Mouse (Mus musculus): Measurements from ENCODE around the gene Atf6.

Atf6 gene

GRCm38 (mm10) chr1:170702263-170702662, 165.3 kb downstream of the Atf6 start:
- no peak for DNase-seq

- DNase-seq, result no peak
These were observed 166.0 kb downstream of the Atf6 start for GRCm38 (mm10) chr1:170701582-170701981.

DNA sequence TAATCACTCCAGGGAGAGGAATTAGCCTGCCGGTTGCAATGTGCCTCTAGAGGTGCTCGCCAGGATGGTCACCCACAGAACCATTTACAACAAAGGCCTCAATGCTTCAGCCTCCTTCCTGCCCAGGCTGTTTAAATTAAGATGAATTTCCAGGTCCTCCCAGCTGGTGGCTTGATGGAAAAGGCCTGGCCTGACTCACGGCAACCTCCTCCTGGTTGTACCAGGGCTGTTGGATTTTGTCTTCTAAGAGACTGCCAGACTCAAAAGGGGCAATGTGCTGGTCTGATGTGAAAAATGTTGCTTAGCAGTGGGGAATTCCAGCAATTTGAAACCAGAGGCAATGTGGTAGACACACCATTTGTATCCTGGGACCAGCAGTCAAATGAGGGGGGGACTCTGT, 166.4 kb downstream of the Atf6 start:
- no peak for DNase-seq

- DNase-seq, result no peak
These were observed 167.0 kb downstream of the Atf6 start for GRCm38 (mm10) chr1:170700496-170701027.

GRCm38 (mm10) chr1:170699553-170699952, 168.0 kb downstream of the Atf6 start:
- DNase-seq, result no peak

- DNase-seq, result no peak
These were observed 168.8 kb downstream of the Atf6 start for GRCm38 (mm10) chr1:170698771-170699170.

GRCm38 (mm10) chr1:170697771-170698356, 169.7 kb downstream of the Atf6 start:
- DNase-seq, result peak; percentile 73 to 77

DNA sequence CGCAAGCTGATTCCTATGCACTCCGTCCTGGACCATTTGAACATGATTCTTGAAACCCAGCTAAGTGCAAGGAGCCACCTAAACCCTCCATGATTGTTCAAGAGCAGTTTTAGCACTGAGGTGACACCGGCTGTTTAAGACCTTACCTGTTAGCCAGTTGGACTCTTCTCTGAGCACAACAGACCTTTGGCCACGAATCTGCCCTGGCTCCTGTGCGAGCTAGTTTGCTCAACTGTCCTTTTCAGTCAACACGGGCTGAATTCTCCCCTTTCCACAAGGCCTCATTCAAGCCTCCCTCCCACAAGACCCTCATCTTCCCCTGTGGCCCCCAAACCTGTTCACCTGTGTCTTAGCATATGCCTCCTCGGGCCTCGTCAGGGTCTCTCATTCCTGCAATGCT, 170.6 kb downstream of the Atf6 start:
- no peak for DNase-seq

- no peak for DNase-seq
These were observed 172.2 kb downstream of the Atf6 start for GRCm38 (mm10) chr1:170695326-170695725.

- DNase-seq, result peak; percentile 19 to 62
These were observed 172.7 kb downstream of the Atf6 start for GRCm38 (mm10) chr1:170694821-170695291.

GRCm38 (mm10) chr1:170691301-170691700, 176.3 kb downstream of the Atf6 start:
- no peak for DNase-seq

- no peak for DNase-seq
These were observed 177.8 kb downstream of the Atf6 start for GRCm38 (mm10) chr1:170689773-170690172.

- DNase-seq, result no peak
These were observed 183.7 kb downstream of the Atf6 start for GRCm38 (mm10) chr1:170683863-170684262.

DNA sequence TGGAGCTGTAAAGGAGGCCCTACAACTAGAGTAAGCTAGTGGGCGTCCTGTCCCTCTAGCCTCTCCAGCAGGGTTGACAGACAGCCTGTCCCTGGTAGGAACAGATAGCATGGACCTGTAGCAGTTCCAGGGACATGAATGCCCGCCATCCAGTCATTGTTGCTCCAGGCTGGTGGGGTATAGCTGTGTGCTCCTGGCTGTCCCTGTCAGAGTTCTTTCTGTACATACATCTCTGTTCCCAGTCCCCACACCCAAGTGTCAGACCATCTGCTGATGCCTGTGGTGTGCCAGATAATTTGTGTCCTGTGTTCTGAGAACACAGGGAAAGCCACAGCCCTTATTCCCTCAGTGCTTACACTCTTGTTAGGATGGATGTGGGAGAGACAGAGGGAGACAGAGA, 187.9 kb downstream of the Atf6 start:
- DNase-seq, result no peak

GRCm38 (mm10) chr1:170678861-170679260, 188.7 kb downstream of the Atf6 start:
- no peak for DNase-seq

- no peak for DNase-seq
These were observed 189.9 kb downstream of the Atf6 start for GRCm38 (mm10) chr1:170677681-170678080.

DNA sequence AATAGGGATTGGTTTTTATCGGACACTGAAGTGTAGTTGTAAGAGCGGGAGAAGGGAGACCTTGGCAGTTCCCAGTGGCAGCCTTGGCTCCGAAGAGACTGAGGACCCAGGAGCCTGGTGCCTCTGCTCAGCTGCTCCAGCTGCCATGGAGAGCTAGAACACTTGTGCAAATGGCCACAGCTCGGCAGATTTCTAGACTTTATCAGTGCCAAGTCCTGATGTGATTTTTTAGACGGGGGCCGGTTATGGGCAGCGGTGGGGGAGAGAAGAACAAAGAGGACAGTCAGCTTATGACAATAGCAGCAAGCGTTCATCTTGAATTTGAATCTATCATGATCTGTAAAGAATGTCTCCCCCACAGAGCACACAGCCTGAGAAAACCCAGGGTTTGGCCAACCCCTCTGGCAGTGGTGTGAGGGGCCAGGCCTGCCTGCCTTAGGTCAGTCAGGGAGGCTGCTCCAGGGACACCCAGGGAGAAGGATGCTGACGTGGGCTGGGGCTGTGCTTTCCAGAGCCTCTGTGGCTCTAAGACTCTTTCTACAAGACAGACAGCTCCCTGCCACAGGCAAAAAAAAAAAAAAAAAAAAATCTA, 193.3 kb downstream of the Atf6 start:
- no peak for DNase-seq

DNA sequence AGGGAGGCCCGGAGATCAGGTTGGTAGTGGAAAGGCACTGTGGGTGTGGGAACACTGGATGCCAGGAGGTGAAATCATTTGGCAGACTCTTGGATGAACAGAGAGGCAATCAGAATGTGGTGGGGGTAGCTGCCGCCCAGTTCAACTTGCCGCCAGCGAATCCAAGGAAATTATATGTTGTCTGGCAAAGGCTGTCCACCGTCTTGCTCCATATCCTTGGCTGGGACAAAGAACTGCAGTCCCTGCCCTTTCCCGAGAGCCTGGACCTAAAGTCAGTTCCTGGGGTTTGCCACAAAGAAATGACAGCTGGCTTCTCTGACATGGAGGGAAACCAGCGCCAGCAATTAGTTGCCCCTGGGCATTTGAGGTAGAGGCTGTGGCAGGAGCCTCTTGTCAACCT, 202.4 kb downstream of the Atf6 start:
- DNase-seq, result no peak

DNA sequence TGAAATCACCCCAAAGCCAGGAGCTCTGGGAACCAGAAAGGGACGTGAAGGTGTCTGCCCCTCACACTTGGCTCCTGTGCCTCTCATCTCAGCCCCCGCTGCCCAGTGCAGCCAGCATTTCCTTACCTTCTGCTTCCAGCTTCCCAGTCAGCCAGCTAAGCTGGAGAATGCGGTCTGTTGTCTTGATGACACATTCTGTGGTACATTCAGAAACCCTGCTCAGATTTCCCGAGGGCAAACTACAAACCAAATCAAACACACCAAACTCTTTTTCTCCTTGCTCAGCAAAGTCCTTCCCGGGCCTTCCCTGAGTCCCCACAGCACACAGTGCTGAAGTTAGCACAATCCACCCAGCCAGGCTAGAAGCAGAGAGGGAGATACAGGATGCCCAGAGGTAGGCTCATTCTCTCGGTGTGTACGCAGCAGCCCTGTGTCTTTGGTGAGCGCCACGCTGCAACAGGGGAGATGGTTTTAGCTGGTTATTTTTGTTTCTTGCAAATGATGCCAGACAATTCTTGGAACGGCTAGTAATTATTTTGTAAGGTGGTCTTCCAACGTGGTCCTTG, 202.9 kb downstream of the Atf6 start:
- no peak for DNase-seq

GRCm38 (mm10) chr1:170659260-170659659, 208.3 kb downstream of the Atf6 start:
- DNase-seq, result no peak

- no peak for DNase-seq
These were observed 209.8 kb downstream of the Atf6 start for GRCm38 (mm10) chr1:170657643-170658314.

DNA sequence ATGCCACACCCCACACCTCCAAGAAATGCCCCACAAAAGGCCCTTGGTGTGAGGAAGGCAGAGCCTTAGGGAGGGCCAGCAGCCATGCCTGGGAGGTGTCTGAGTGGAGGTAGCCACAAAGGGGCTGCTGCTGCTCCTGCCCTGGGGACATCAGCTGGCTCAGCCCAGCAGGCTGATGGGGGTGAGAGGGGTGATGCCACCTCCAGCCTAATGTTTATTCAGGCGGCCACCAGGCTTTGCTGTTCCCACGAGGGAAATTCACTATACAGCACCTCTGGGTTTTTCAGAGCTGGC, 210.4 kb downstream of the Atf6 start:
- DNase-seq, result no peak

DNA sequence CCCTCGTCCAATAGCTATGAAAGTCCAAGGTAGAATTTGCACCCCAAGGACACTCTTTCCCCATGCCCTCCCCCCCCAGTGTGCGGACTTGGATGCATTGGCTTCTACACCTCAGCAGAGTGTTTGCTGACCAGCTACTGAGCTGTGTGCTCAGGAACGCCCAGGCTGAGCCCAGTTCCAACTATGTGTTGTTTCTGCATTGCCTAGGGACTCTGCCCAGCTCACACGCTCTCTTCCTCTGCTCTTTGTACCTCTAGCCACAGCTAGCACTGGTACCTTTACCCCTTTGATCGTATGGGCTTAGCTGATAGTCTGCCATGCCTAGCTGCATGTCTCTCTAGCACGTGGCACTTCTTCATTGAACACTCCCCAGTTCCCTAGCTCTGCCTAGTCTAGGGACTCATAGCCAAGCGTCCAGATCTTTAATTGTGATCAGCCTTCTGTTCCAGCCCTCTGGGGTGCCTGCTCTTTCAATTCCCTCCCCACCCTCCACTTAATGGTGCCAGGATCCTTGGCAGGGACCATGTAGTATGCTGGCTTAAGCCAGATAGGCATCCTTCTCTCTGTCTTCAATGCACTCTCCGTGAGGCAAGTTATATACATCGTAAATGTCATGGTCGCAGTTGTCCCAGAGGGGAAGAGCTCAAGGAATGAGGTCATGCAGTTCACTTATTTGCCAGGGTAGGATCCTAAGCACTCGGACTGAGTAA, 210.9 kb downstream of the Atf6 start:
- DNase-seq, result no peak
